Mouse (Mus musculus): Measurements from ENCODE around the gene Cdh23.

Gene Cdh23

GRCm38 (mm10) chr10:60708837-60709236 lies 12.5 kb upstream of the Cdh23 start:
- no peak for DNase-seq (ENCODE audit: low spot score in 2 of 2)

DNA sequence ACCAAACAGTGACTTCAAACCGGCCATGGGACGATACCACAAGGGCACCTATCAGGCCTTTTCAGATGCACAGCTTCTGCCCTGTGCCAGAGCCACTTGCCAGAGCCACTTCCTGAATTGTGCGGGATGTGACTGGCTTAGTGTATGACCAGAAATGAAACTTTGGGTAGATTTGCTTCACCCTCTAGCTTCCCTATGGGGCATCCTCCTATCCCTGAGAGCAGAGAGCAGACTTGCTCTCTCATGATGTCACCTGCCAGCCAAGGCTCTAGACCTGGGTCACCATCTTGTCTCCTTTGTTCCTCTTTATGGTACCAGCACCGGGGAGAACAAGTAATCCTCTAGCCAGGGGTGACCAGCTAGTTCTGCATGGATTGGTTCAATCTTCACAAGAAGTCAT lies 10.0 kb upstream of the Cdh23 start:
- no peak for DNase-seq (ENCODE audit: low spot score in 2 of 2)

GRCm38 (mm10) chr10:60705134-60705533 lies 8.8 kb upstream of the Cdh23 start:
- no peak for DNase-seq (ENCODE audit: low spot score in 2 of 2)

GRCm38 (mm10) chr10:60697775-60698174 lies 1.5 kb upstream of the Cdh23 start:
- DNase-seq (ENCODE audit: low spot score in 2 of 2), result peak in 1 of 2 experiments; percentile 29

DNA sequence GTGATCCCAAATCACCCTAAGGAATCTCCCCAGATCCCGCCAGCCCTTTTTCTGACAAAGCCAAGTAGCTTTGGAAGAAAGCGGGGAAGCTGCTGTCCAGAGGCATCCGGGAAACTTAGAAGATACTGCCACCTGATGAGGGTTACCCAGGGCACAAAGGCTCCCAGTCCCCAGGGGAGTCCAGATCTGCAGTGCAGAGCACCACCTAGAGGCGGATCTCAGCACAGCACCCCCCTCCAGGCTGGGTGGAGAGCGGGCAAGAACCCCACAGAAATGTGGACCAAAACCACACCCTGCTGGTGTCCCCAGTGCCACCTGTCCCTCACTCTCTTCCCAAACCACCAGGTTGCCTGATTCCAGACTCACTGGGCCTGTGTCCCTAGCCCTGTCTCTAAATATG lies 685 bp upstream of the Cdh23 start:
- DNase-seq (ENCODE audit: low spot score in 2 of 2), result peak; percentile 52 to 73

- DNase-seq (ENCODE audit: low spot score in 2 of 2), result no peak
These were observed 4.5 kb downstream of the Cdh23 start for GRCm38 (mm10) chr10:60691671-60692390.

GRCm38 (mm10) chr10:60690960-60691359 lies 5.3 kb downstream of the Cdh23 start:
- no peak for DNase-seq (ENCODE audit: low spot score in 2 of 2)

DNA sequence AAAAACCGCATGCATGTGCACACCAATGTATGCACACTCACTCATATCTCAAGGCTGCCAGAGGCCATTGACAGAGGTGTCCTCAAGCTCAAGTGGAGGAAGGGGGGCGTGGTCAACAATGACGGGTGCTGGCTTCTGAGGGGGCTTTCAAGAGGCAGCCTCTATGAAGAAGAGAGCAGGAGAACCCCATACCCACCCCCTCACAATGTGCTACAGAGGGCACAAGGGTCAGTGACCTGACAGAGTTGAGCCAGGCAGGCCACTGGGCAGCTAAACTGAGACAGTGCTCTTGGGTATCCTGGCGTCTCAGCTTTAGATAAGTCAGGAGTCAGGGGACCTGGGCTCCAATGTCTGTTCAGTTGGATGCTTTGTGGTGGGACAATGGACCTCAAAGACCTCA lies 6.9 kb downstream of the Cdh23 start:
- DNase-seq (ENCODE audit: low spot score in 2 of 2), result no peak

- no peak for DNase-seq (ENCODE audit: low spot score in 2 of 2)
These were observed 9.1 kb downstream of the Cdh23 start for GRCm38 (mm10) chr10:60687011-60687776.

DNA sequence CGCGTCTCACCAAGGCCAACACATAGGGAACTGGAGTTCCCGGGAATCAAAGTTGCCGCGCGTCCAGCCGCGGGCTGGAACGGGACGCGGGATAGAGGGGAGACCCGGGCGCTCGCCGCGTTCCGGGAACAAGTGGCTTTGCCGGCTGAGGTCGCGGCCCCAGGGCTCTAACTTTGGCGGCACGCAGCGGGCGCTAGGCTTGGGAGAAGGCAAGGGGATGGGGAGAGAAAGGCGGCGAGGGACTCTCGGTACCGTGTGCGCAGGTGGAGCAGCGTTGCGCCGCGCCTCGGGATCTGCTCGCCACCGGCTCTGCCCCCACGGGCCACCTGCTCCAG lies 9.7 kb downstream of the Cdh23 start:
- no peak for DNase-seq (ENCODE audit: low spot score in 2 of 2)

DNA sequence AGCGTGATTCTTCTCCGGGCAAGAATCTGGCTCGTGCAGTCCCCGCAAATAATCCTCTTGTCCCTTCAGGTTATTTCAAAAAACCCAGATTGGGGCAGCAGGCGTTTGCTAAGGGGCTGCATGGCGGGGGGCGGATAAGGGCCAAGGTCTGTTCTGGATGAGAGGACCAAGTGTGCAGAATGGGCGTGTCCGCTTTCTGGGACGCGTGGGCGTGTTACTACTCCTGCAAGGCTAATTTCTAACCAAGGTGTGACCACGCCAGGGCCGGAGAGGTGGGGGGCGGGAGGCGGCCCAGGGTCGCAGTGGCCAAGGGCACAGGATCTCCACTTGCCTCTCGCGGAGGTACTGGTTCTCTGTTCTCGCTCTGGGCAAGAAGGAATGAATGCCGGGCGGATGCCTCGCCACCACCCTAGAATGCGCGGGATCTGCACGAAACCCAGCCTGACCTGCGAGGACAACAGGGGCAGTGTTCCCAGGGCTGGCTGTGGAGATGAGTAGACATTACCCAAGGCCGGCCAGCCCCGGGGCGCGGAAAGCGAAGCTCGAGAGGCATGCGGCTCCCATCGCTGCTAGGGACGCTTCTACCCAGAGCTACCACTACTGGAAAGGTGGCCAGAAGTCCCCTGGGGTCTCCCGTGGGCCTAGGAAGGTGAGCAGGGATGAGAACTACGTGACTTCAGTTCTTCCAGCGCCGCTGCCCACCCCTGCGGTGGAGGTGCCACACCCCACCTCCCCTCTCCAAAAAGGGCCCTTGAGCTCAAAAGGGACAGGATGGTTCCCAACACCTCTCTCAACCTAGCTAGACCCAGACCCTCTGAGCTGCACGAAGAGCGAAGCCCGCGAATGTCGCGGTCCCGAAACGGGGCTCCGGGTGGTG lies 10.3 kb downstream of the Cdh23 start:
- DNase-seq (ENCODE audit: low spot score in 2 of 2), result no peak

DNA sequence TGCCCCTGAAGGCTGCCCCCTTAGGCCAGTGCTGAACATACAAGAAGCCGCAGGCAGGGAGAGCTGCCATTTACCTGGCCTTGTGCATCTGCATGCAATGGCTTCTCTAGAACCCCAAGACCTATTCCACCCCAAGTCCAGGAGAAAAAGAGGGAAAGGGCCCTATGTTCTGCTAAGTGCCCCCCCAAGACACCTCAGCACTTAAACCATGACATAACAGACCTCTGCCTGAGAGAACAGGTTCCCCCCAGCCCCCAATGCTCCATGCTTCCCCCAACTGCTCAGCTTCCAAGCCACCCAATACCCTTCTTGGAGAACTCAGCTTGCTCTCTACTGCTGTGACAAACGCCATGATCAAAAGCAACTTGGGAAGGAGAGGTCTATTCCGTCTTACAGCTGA lies 17.4 kb downstream of the Cdh23 start:
- DNase-seq (ENCODE audit: low spot score in 2 of 2), result no peak

GRCm38 (mm10) chr10:60677319-60677718 lies 19.0 kb downstream of the Cdh23 start:
- DNase-seq (ENCODE audit: low spot score in 2 of 2), result no peak

DNA sequence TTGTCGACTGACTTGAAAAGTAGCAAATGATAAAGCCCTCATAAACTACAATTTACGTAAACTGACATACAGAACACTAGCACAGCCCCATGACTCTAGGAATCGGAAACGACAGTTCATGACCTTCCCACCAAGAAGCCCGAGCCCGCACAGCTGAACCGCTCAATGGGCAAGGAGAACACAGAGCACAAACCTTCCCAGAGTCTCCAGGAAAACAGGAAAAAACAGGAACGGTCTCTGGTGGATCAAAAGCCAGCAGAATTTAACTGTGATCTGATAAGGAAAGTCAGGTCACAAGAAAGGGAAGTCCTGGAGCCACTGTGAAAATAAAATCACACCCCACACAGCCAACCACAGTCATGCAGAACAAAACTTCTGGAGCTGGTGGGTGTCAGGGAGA lies 26.1 kb downstream of the Cdh23 start:
- DNase-seq (ENCODE audit: low spot score in 2 of 2), result no peak

DNA sequence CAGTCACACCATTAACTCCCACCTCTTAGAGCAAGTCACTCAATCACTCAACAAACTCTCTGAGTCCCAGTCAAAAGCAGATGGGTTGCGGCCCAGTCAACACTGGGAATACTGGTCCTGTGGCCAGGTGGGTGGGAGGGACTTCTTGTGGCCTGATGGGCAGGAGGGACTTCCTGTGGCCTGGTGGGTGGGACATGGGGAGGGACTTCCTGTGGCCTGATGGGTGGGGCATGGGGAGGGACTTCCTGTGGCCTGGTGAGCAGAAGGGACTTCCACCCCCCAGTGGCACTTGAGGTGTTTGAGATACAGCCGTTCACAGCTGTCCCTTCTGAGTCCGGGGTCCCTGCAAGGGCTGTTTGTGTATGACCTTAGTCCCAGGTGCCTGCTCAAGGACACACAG lies 27.7 kb downstream of the Cdh23 start:
- DNase-seq (ENCODE audit: low spot score in 2 of 2), result no peak

GRCm38 (mm10) chr10:60660986-60661385 lies 35.3 kb downstream of the Cdh23 start:
- no peak for DNase-seq (ENCODE audit: low spot score in 2 of 2)

DNA sequence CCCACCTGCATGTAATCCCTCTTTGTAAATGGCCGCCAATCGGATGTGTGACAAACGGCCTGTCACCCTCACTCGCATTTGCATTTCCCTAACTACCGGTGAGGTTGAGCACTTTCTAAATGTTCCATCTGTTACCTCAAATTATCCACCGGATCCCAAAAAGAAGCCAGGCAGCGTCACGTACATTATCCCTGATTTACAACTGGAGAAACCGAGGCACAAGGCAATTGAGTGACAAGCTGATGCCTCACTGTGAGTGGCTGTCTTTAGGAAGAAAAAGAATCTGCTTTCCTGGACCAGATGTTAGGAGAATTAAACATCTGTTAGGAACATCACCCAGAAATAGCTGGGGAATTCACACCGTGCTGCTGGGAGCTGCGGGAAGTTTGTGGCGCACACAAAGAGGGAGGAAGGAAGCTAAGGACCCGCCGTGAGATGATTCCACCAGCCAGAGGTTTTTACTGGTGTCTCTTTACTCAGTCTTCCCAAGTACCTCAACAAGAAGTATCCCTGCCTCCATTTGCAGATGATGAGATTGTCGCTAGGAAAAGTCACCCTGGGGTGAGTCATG lies 36.8 kb downstream of the Cdh23 start:
- DNase-seq (ENCODE audit: low spot score in 2 of 2), result no peak

DNA sequence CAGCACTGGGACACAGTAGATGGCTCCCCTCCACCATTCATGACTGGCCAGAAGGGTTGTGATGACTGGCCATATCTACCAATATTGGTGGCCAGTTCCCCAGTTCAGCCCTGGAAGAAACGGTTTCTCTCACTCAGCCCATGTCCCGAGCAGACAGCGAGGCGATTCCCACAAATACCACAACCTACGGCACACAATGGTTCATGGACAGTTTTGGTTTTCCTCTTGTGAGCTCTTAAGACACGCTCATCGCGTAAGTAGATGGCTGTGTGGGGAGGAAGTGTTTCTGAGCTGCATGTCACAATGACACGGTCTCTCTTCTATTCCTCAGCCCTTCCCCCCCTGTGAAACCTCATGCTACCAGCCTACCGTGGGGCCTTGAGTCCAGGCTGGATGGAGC lies 38.1 kb downstream of the Cdh23 start:
- DNase-seq (ENCODE audit: low spot score in 2 of 2), result no peak

- no peak for DNase-seq (ENCODE audit: low spot score in 2 of 2)
These were observed 42.6 kb downstream of the Cdh23 start for GRCm38 (mm10) chr10:60653675-60654074.

- DNase-seq (ENCODE audit: low spot score in 2 of 2), result no peak
These were observed 43.2 kb downstream of the Cdh23 start for GRCm38 (mm10) chr10:60653106-60653505.

GRCm38 (mm10) chr10:60644079-60644641 lies 52.1 kb downstream of the Cdh23 start:
- no peak for DNase-seq (ENCODE audit: low spot score in 2 of 2)

DNA sequence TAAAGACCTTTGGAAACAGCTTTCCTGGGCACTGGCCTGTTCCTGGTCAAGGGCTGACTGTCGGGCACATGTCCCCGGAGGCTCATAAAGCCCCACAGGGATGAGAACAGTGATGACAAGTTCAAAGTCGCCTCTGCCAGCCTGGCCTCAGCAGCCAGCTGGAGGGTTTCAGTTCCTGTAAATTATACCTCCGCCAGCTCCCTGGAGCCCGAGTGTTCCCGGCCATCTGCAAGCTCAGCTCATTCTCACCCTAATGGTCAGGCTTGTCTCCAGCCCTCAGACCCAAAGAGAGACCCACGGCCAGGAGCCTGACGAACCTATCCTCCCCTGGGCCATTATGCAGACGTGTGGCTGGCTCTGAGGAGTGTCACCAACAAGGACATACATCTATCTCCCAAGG lies 57.0 kb downstream of the Cdh23 start:
- no peak for DNase-seq (ENCODE audit: low spot score in 2 of 2)

Data from spleen, postnatal 14 days (tissue).